In genomic region chr5:44215118-44215517, GRCm38 (mm10) we compare ENCODE assay signal across 30 mouse cellular contexts. TPM values are rescaled to one million over a fixed set of nuclear protein-coding genes. Genes with fewer than 3 reads are reported as not detected.
DNase-seq lines count a peak whose midpoint lies in the region; ATAC-seq and TF ChIP-seq lines count a peak whose summit lies in the region.
"Had no signal": no experiment of that assay in that cellular context is flagged by ENCODE, and none has a peak within 500 bp of the region (broad histone marks: within the 10 kb centered on the region; RNA-seq: fewer than 3 reads in every experiment).

No protein-coding gene starts in this region.

- TF ChIP-seq CTCF in left cerebral cortex, adult 2 months (IDR thresholded peaks at IDR 0.05): no peak

- 0 out of 2 replicates have a peak, but pooled peaks have one; percentile 5 for ATAC-seq in granulocyte monocyte progenitor cell, adult 5-6 weeks (replicated peaks; ENCODE audit: poor library complexity, severe bottlenecking)
- ATAC-seq: CD4-positive, CD25-positive, alpha-beta regulatory T cell, adult 4 months; forebrain, embryonic 14.5 days; intestine, postnatal 0 days had no signal

- peak; percentile 60 for DNase-seq in heart, adult 11 months
- DNase-seq in heart, adult 8-10 months (ENCODE audit: low spot score): no peak
- peak; percentile 39 to 48 for DNase-seq in cerebellum, adult 18-20 months
- DNase-seq in cerebellum, adult 9-11 months: peak; percentile 60
- DNase-seq in left cerebral cortex, postnatal 36 days (ENCODE audit: low spot score in 2 of 2): no peak
- DNase-seq in left cerebral cortex, adult 2 months (ENCODE audit: extremely low spot score in 1 of 2, low spot score in 2 of 2): no peak
- DNase-seq: adrenal gland, postnatal 25 days; embryo, embryonic 11 days; gastrocnemius, postnatal 25 days; heart, adult 2 months; heart, postnatal 10 days; kidney, postnatal 25 days; left cerebral cortex, postnatal 4 days; lung, embryonic 14.5 days; lung, postnatal 14 days; right cerebral cortex, postnatal 4 days had no signal

- H3K4me3 ChIP-seq in left cerebral cortex, adult 2 months: no peak overlapping the region
- H3K4me3 ChIP-seq: embryonic facial prominence, embryonic 12.5 days; heart, adult 2 months; heart, embryonic 13.5 days; kidney, embryonic 15.5 days; layer of hippocampus, adult 2 months; limb, embryonic 15.5 days; liver, embryonic 15.5 days; midbrain, embryonic 12.5 days; myocyte; neural tube, embryonic 12.5 days had no signal

- H3K27ac ChIP-seq in left cerebral cortex, adult 2 months: no peak overlapping the region
- H3K27ac ChIP-seq: embryonic facial prominence, embryonic 12.5 days; heart, adult 2 months; heart, embryonic 13.5 days; hindbrain, embryonic 14.5 days; kidney, embryonic 15.5 days; layer of hippocampus, adult 2 months; limb, embryonic 15.5 days; liver, embryonic 15.5 days; midbrain, embryonic 12.5 days; neural tube, embryonic 12.5 days had no signal

- intact Hi-C loops in left cerebral cortex, postnatal 36 days (cut with DNase I): no loop called here
- intact Hi-C loops in left cerebral cortex, adult 2 months (cut with DNase I): no loop called here

RNA-seq across cellular contexts. Expression of gene Tapt1, which starts 11.3 kb away (rescaled TPM):
- total RNA-seq in heart, adult 8-10 months (2022): 10 to 100 TPM; 17.6 to 26.4 (median 18.3) TPM
- total RNA-seq in granulocyte monocyte progenitor cell, adult 5-6 weeks (2014; fragmentation: Nextera tagmentation): 25.5 and 46.5 TPM in 2 replicates
- 45.6 and 64.7 TPM in 2 replicates for total RNA-seq in granulocyte monocyte progenitor cell, adult 5-6 weeks (2017)
- total RNA-seq in left cerebral cortex, postnatal 36 days (2021): 10 to 100 TPM; 44.8 to 53.0 TPM
- 10 to 100 TPM; 51.6 to 53.9 TPM for total RNA-seq in left cerebral cortex, adult 2 months (2021)

Comparison
In these comparisons a context has a peak if more than half of its experiments do, and no peak if none do; other contexts are left out.
1. DNase-seq: peak in heart, adult 11 months (single experiment), cerebellum, adult 18-20 months (2 of 2) and cerebellum, adult 9-11 months (single experiment); none in heart, adult 8-10 months (single experiment), left cerebral cortex, postnatal 36 days (0 of 2) and left cerebral cortex, adult 2 months (0 of 2).